Mouse (Mus musculus): ENCODE measurements around the gene Nr1i3.
A peak's percentile ranks its signal among the peaks of the same experiment; 100 is the strongest.

The Nr1i3 gene

GRCm38 (mm10) chr1:171251594-171252324 is 38.0 kb downstream of the Nr1i3 start:
- DNase-seq (ENCODE audit: low spot score) = peak; percentile 80

- no peak for DNase-seq (ENCODE audit: low spot score)
Observed at GRCm38 (mm10) chr1:171252415-171252814, 38.6 kb downstream of the Nr1i3 start.

- no peak for DNase-seq (ENCODE audit: low spot score)
Observed at GRCm38 (mm10) chr1:171256095-171256818, 42.5 kb downstream of the Nr1i3 start.

GRCm38 (mm10) chr1:171256937-171257548 is 43.3 kb downstream of the Nr1i3 start:
- DNase-seq (ENCODE audit: low spot score) = peak; percentile 85

- no peak for DNase-seq (ENCODE audit: low spot score)
Observed at GRCm38 (mm10) chr1:171257781-171258180, 44.0 kb downstream of the Nr1i3 start.

- DNase-seq (ENCODE audit: low spot score) = no peak
Observed at GRCm38 (mm10) chr1:171258921-171259320, 45.2 kb downstream of the Nr1i3 start.

- no peak for DNase-seq (ENCODE audit: low spot score)
Observed at GRCm38 (mm10) chr1:171260316-171260715, 46.5 kb downstream of the Nr1i3 start.

- DNase-seq (ENCODE audit: low spot score) = peak; percentile 88
Observed at GRCm38 (mm10) chr1:171262594-171263130, 48.9 kb downstream of the Nr1i3 start.

- peak; percentile 79 for DNase-seq (ENCODE audit: low spot score)
Observed at GRCm38 (mm10) chr1:171263185-171263611, 49.4 kb downstream of the Nr1i3 start.

GRCm38 (mm10) chr1:171263666-171264461 is 50.1 kb downstream of the Nr1i3 start:
- DNase-seq (ENCODE audit: low spot score) = no peak

GRCm38 (mm10) chr1:171265971-171266744 is 52.4 kb downstream of the Nr1i3 start:
- no peak for DNase-seq (ENCODE audit: low spot score)

GRCm38 (mm10) chr1:171268341-171268740 is 54.6 kb downstream of the Nr1i3 start:
- DNase-seq (ENCODE audit: low spot score) = peak; percentile 38

- DNase-seq (ENCODE audit: low spot score) = peak; percentile 77
Observed at GRCm38 (mm10) chr1:171269848-171270572, 56.2 kb downstream of the Nr1i3 start, which contains the start of gene B4galt3. Gene B4galt3 (plus strand): TSS chr1:171270328.
